In the genomic region with DNA sequence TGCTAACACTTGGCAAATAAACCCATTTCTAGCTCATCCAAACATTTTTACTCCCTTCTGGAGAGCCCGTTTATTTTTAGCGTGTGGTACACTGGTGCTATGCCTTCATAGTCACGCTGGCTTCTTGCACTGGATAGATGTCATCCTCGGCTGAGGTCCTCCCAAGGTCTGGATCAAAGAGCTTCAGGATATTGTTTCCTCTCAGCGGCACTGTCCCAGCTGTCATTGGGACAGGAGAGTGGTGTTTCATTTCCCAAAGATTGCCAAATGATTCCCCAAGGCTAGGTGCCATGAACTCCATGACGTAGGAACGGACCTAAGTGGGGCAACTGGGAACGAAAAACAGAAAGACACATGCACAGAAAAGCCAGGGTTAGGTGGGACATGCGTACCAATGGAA, we compare ENCODE assay signal across 21 mouse cellular contexts.
"Had no signal": no experiment of that assay in that cellular context is flagged by ENCODE, and none has a peak within 500 bp of the region (broad histone marks: within the 10 kb centered on the region; RNA-seq: fewer than 3 reads in every experiment).

No protein-coding gene starts in this region.

- H3K4me1 ChIP-seq: lung, embryonic 15.5 days; midbrain, embryonic 13.5 days; midbrain, embryonic 15.5 days; neural tube, embryonic 12.5 days; stomach, embryonic 15.5 days had no signal

- ATAC-seq: liver, postnatal 0 days; lung, postnatal 0 days; midbrain, embryonic 13.5 days; midbrain, embryonic 15.5 days had no signal

- H3K4me2 ChIP-seq: lung, embryonic 15.5 days; midbrain, embryonic 11.5 days; midbrain, embryonic 13.5 days; midbrain, embryonic 15.5 days; neural tube, embryonic 12.5 days; stomach, embryonic 15.5 days had no signal

- H3K9ac ChIP-seq: liver, postnatal 0 days; lung, embryonic 15.5 days; midbrain, embryonic 13.5 days; midbrain, embryonic 15.5 days; neural tube, embryonic 12.5 days; stomach, embryonic 15.5 days had no signal

- H3K4me3 ChIP-seq: lung, embryonic 15.5 days; megakaryocyte, embryonic 14.5 days; midbrain, embryonic 13.5 days; midbrain, embryonic 15.5 days; neural tube, embryonic 12.5 days; stomach, embryonic 15.5 days had no signal

- H3K9me3 ChIP-seq: lung, embryonic 15.5 days; megakaryocyte, embryonic 14.5 days; midbrain, embryonic 13.5 days; midbrain, embryonic 15.5 days; neural tube, embryonic 12.5 days; stomach, embryonic 15.5 days had no signal

- DNase-seq: liver, postnatal 0 days; lung, adult 2 months; lung, postnatal 14 days; lung, postnatal 36 days; retina, postnatal 1 day; right cerebral cortex, adult 18-20 months; right cerebral cortex, postnatal 25 days; right cerebral cortex, postnatal 4 days; thymus, adult 2 months; thymus, postnatal 25 days; thymus, postnatal 4 days had no signal

- H3K27ac ChIP-seq: lung, embryonic 15.5 days; macrophage; midbrain, embryonic 13.5 days; midbrain, embryonic 15.5 days; neural tube, embryonic 12.5 days; stomach, embryonic 15.5 days; stomach, postnatal 0 days had no signal

- H3K36me3 ChIP-seq: lung, embryonic 15.5 days; midbrain, embryonic 13.5 days; midbrain, embryonic 15.5 days; neural tube, embryonic 12.5 days; stomach, embryonic 15.5 days had no signal

- H3K27me3 ChIP-seq: lung, embryonic 15.5 days; midbrain, embryonic 13.5 days; midbrain, embryonic 15.5 days; neural tube, embryonic 12.5 days; stomach, embryonic 15.5 days had no signal
